In genomic region chr17:5492746-5493160, GRCm38 (mm10) we compare ENCODE assay signal across 7 mouse cellular contexts. TPM values are rescaled to one million over a fixed set of nuclear protein-coding genes. Genes with fewer than 3 reads are reported as not detected.
A peak's percentile ranks its signal among the peaks of the same experiment; 100 is the strongest.
DNase-seq lines count a peak whose midpoint lies in the region; ATAC-seq lines count a peak whose summit lies in the region.

No protein-coding gene starts in this region.

- under 1% methylated on average over 48 of the region's 48 CpGs for WGBS in embryonic facial prominence, embryonic 10.5 days
- under 1% methylated on average over 48 of the region's 48 CpGs for WGBS in hindbrain, embryonic 15.5 days
- WGBS in macrophage (ENCODE audit: missing documents), result 1% methylated on average over 45 of the region's 48 CpGs

- peaks cover 29% of the 10 kb centered on the region for H3K4me1 ChIP-seq in embryonic facial prominence, embryonic 10.5 days
- peaks cover 34% of the 10 kb centered on the region for H3K4me1 ChIP-seq in hindbrain, embryonic 15.5 days (replicated peaks)

- peaks cover 46% of the 10 kb centered on the region for H3K27me3 ChIP-seq in embryonic facial prominence, embryonic 10.5 days (replicated peaks; ENCODE audit: low read depth, poor library complexity, severe bottlenecking)
- no peaks in the 10 kb centered on the region for H3K27me3 ChIP-seq in hindbrain, embryonic 15.5 days

- peak; percentile 65 for ATAC-seq in hindbrain, embryonic 15.5 days (ENCODE audit: low FRiP score, low read depth)

- H3K4me3 ChIP-seq in embryonic facial prominence, embryonic 10.5 days, result peak overlapping the region; percentile 84
- peak overlapping the region; percentile 82 for H3K4me3 ChIP-seq in hindbrain, embryonic 15.5 days
- peak overlapping the region; percentile 84 for H3K4me3 ChIP-seq in macrophage (ENCODE audit: inconsistent target)

- H3K27ac ChIP-seq in embryonic facial prominence, embryonic 10.5 days (replicated peaks), result peak overlapping the region; percentile 82
- H3K27ac ChIP-seq in hindbrain, embryonic 15.5 days (replicated peaks), result peak overlapping the region; percentile 95
- H3K27ac ChIP-seq in macrophage, result no peak overlapping the region

- peak overlapping the region; percentile 74 for H3K4me2 ChIP-seq in hindbrain, embryonic 15.5 days

- DNase-seq in ovary, postnatal 14 days (ENCODE audit: low spot score), result peak; percentile 36
- DNase-seq in ovary, postnatal 10 days (ENCODE audit: low spot score), result no peak
- no peak for DNase-seq in embryonic facial prominence, embryonic 10.5 days (ENCODE audit: low spot score)
- no peak for DNase-seq in spleen, postnatal 14 days (ENCODE audit: low spot score in 2 of 2)
- DNase-seq in thymus, postnatal 10 days (ENCODE audit: low spot score in 2 of 2), result no peak

- H3K79me2 ChIP-seq in macrophage (ENCODE audit: inconsistent target), result peaks cover 45% of the 10 kb centered on the region

- H3K9ac ChIP-seq in hindbrain, embryonic 15.5 days, result peak overlapping the region; percentile 68

- no peaks in the 10 kb centered on the region for H3K36me3 ChIP-seq in embryonic facial prominence, embryonic 10.5 days (replicated peaks)
- H3K36me3 ChIP-seq in hindbrain, embryonic 15.5 days, result no peaks in the 10 kb centered on the region
- H3K36me3 ChIP-seq in macrophage (ENCODE audit: inconsistent target), result no peaks in the 10 kb centered on the region; the same call in 1 of the 2 replicates

- H3K9me3 ChIP-seq in embryonic facial prominence, embryonic 10.5 days, result no peaks in the 10 kb centered on the region
- H3K9me3 ChIP-seq in hindbrain, embryonic 15.5 days, result no peaks in the 10 kb centered on the region

RNA-seq across cellular contexts. Expression of gene Zdhhc14, which starts 0.4 kb away (rescaled TPM):
- polyA plus RNA-seq in embryonic facial prominence, embryonic 10.5 days (2016; fragmentation: Nextera tagmentation; extraction: Ambion mirVana), result 1.2 TPM in 2 replicates
- polyA plus RNA-seq in hindbrain, embryonic 15.5 days (2015; fragmentation: Nextera tagmentation; extraction: Ambion mirVana), result 12.1 and 13.7 TPM in 2 replicates
- 100 to 1,000 TPM in 12 of 26 experiments, 10 to 100 TPM in 14; 22.4 to 161 (median 75.9) TPM for total RNA-seq in macrophage (2018; cell fraction: chromatin; rRNA removed)
- 10 to 100 TPM; 11.3 to 53.2 (median 29.3) TPM for total RNA-seq in macrophage (2018; cell fraction: cytosol; rRNA removed)
- total RNA-seq in macrophage (2018; cell fraction: nucleus; rRNA removed), result 100 to 1,000 TPM in 11 of 26 experiments, 10 to 100 TPM in 15; 17.2 to 226 (median 59.0) TPM
- 22.9 to 52.7 TPM (median 43.5 TPM) in 3 replicates for polyA plus RNA-seq in macrophage (2018)

RNA-seq across cellular contexts. Expression of gene Tmem242, which starts 52.7 kb away (rescaled TPM):
- polyA plus RNA-seq in embryonic facial prominence, embryonic 10.5 days (2016; fragmentation: Nextera tagmentation; extraction: Ambion mirVana), result 135 and 137 TPM in 2 replicates
- polyA plus RNA-seq in hindbrain, embryonic 15.5 days (2015; fragmentation: Nextera tagmentation; extraction: Ambion mirVana), result 106 and 111 TPM in 2 replicates
- 10 to 100 TPM in 24 of 26 experiments, 1 to 10 TPM in 2; 6.7 to 53.6 (median 25.2) TPM for total RNA-seq in macrophage (2018; cell fraction: chromatin; rRNA removed)
- 100 to 1,000 TPM in 23 of 26 experiments, 10 to 100 TPM in 3; 86.3 to 153 (median 116) TPM for total RNA-seq in macrophage (2018; cell fraction: cytosol; rRNA removed)
- total RNA-seq in macrophage (2018; cell fraction: nucleus; rRNA removed), result 10 to 100 TPM; 13.8 to 55.2 (median 32.8) TPM
- polyA plus RNA-seq in macrophage (2018), result 86.0 to 110 TPM (median 99.2 TPM) in 3 replicates
